Mouse (Mus musculus) liver, embryonic 14.5 days (tissue): ENCODE measurements around the gene Stx6.

ENCODE experiments used
- CTCF ChIP-seq: IDR thresholded peaks from 2 replicates; pipeline ENCODE4 v1.5.1; 2016; ENCODE audit warnings: antibody characterized with exemption, low read depth, control low read depth
- EP300 ChIP-seq: IDR thresholded peaks from 2 replicates; pipeline ENCODE4 v1.6.1; 2016; ENCODE audit warnings: antibody characterized with exemption, low read depth

DNA sequence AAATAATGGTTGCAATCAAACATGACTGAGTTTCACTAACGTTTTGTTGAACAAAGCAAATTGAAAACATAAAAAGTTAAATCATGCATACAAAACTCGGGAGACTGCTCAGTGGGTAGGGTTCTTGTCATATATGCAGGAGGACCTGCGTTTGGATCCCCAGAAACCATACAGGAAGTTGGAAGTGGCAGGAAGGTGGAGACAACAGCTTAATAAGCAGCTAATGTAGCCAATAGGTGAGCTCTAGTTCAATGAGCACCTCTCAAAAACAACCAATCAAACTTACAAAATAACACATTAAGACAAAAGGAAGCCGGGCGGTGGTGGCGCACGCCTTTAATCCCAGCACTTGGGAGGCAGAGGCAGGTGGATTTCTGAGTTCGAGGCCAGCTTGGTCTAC, 95.8 kb downstream of the Stx6 start:
- TF ChIP-seq EP300 (no peak), CTCF (no peak)
